Mouse (Mus musculus) gastrocnemius, adult 2 months (tissue): ENCODE measurements around the gene Lim2. TPM values are rescaled to one million over a fixed set of nuclear protein-coding genes. Genes with fewer than 3 reads are reported as not detected.

Source experiments
- DNase-seq: peaks from one replicate; pipeline ENCODE4 v3.0.0; 2022
- H3K27ac ChIP-seq: fragments of 200-600 bp; 2 replicates; pipeline ENCODE4 v1.8.1; 2022; ENCODE audit warnings: mild to moderate bottlenecking
- H3K4me3 ChIP-seq: fragments of 200-600 bp; 2 replicates; pipeline ENCODE4 v1.8.1; 2022; ENCODE audit warnings: mild to moderate bottlenecking, moderate library complexity
- CTCF ChIP-seq: fragments of 200-600 bp; IDR thresholded peaks from 2 replicates; pipeline ENCODE4 v1.8.1; 2022; ENCODE audit warnings: antibody characterized with exemption, mild to moderate bottlenecking, moderate library complexity
- intact Hi-C: fragments of 180-260 bp; cut with DNase I; formaldehyde crosslinking; loops from one replicate; pipeline ENCODE4 v1.15.1; 2025
- total RNA-seq, 2 experiments: library from RNA; stranded (reverse); gene quantifications; 2 replicates each; pipeline ENCODE4 v1.2.3; 2021

The Lim2 gene
- total RNA-seq, 2 experiments from 2014 or later, result not detected

DNA sequence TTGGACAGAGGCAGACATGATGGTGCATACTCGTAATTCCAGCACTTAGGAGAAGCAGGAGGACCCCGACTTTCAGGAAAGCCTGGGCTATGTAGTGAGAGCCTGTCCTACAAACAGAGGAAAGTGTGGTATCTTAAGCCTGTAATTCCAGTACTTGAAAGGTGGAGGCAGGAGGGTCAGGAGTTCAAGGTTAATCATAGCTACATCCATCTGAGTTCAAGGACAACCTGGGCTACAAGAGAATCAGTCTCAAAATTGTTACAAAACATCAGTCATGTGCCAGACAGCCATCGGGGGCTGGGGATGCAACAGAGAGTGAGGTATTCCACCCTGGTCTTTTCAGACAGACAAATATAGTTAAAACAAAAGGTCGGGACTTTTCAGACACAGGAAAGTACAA is 5.4 kb downstream of the Lim2 start:
- no peak for DNase-seq
- no peak overlapping the region for H3K27ac ChIP-seq
- no peak overlapping the region for H3K4me3 ChIP-seq
- no peak for TF ChIP-seq CTCF
- intact Hi-C loops, result no loop called here

DNA sequence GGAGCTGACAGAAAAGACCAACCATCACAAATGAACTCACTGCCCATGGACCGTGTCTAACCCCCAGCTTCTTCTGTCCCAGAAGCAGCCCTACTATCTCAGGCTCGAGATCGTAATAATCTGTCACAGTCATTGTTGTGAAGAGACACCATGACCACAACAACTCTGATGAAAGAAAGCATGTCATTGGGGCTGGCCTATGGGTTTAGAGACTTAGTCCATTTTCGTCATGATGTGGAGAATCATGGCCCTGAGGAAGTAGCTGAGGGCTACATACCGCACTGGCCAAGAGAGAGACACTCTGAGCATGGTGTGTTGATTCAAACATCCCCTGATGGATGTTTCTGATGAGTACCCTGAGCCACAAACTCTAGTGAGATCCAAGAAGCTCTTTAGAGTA is 7.2 kb downstream of the Lim2 start:
- DNase-seq, result no peak
- Histone ChIP-seq H3K4me3 (no peak overlapping the region), H3K27ac (no peak overlapping the region)
- no peak for TF ChIP-seq CTCF
- intact Hi-C loops, result no loop called here

DNA sequence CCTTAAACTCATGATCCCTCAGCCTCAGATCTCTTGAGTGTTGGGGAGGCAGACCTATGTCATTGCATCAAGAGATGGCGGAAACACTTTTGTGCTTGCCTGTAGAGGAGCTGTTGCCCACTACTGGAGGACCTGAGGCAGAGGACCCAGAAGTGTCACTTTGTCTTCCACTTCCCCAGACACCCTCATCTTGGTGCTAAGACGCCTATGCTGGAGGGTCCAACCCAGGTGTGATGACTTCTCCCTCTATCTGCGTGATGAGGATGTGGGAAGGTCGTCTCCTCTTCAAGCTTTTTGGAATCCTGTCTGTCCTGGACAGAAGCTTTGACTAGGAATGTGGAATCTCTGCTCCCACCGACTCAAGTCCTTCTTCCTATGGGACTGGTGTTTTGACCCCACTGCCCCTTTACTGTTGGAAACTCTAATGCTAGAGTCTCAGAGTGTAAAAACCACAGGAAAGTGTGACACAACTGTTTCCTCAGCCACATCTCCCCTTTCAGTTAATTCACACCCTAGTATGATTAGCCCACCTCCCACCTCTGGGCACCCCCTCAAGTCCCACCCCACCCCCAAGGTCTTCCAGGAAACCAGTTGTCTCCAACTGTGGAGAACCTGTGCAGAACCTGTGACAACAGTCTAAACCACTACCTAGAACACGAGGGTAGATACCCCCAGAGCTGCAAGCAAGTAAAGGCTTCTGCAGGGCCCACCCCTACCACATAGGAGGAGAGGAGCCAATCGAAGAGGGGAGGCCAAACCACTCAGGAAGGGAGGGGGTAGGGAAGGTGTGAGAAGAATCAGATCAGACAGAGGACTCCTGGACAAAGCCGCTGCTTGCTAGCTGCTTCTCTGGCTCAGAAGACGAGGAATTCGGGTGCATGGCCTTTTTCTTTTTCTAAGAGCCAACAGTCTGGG is 9.1 kb downstream of the Lim2 start, which contains the start of gene Nkg7:
Nkg7 (plus strand) TSS at position 733 of the 915 bp plus-strand sequence.
- H3K4me3 ChIP-seq, result no peak within 1 kb of the TSS
- H3K27ac ChIP-seq, result no peak within 1 kb of the TSS
- intact Hi-C loops, result no loop called here

DNA sequence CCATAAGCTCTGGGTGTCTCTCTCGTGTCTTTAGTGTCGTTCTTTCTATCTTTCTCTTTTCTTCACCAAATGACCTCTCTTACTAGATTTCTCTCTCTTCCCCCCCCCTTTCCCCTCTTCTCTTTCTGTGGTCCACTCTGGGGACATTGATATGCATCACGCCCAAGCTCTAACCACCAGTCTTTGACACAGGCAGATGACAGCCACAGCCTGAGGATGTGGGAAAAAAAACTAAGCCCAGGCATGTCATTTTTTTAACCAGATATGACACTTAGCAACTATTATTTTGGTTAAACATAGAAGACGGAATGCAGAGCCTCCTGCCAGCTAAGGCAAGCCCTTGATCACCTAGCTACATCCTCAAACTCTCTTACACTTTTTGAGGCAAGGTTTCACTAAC is 11.1 kb downstream of the Lim2 start:
- intact Hi-C loops, result no loop called here
- no peak for DNase-seq
- H3K4me3 ChIP-seq, result no peak overlapping the region
- H3K27ac ChIP-seq, result no peak overlapping the region
- TF ChIP-seq CTCF, result no peak

More for the DNA sequence above, 9.1 kb downstream of the Lim2 start, which contains the start of gene Nkg7:
- no peak for DNase-seq
- TF ChIP-seq CTCF, result no peak

DNA sequence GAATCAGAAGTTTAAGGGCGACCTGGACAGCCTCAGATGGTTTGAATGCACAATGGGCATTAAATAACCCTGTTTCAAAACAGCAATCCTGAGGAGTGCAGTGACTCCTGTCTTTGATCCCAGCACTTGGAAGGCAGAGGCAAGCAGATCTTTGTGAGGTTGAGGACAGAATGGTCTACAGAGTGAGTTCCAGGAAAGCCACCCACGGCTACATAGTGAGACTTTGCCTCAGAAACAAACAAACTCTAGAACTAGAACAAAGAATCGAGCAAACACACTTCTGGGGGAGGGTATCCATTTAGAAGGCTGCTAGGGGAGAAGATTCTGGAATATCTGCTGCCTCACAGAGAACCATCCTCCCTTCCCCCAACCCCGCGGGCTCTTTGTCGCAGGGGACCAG is 13.0 kb downstream of the Lim2 start, which contains the start of gene Cldnd2:
Cldnd2 (plus strand) TSS at position 301 of the 400 bp plus-strand sequence.
- no peak within 1 kb of the TSS for H3K4me3 ChIP-seq
- H3K27ac ChIP-seq, result no peak within 1 kb of the TSS
- no peak for DNase-seq
- TF ChIP-seq CTCF, result no peak
- intact Hi-C loops, result loop anchor here (5.0 kb wide), 2 partner anchors 108 to 128 kb away; partner anchors contain the start of gene Zfp715

DNA sequence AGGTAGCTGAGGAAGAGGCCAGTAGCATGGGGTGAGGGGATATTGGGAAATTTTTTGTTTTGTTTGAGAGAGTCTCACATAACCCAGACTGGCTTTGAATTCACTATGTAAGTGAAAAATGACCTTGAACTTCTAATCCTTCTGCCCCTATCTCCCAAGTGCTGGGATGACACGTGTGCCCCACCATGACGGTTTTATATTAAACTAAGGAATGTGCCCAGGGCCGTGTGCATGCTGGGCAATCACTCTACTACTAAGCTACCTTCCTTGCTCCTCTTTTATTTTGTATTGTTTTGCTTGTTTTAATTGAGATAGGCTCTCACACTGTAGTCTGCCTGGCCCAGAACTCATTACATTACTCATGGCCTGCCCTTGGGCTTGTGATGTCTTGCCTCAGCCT is 13.6 kb downstream of the Lim2 start:
- TF ChIP-seq CTCF, result no peak
- intact Hi-C loops, result loop anchor here (5.0 kb wide), 2 partner anchors 109 to 129 kb away; partner anchors contain the start of gene Zfp715

DNA sequence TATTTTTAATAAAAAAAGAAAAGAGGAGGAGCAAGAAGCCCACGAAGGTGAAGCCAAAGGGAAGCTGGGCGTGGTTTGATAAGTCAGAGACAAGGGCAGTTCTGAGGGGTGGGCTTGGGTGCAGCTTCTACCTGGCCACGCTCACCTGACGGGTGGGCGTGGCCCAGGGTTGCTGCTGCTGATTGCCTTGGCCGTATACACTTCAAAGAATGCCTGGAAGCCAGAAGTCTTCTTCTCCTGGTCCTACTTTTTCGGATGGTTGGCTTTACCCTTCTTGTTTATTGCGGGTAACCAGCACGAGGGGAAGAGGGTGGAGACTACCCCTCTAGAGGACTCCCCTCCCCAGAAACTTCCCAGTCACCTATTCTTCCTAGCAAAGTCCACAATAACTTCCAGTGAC is 15.2 kb downstream of the Lim2 start:
- no peak for TF ChIP-seq CTCF
- H3K4me3 ChIP-seq, result peak overlapping the region; percentile 69
- intact Hi-C loops, result loop anchor here (5.0 kb wide), 2 partner anchors 110 to 130 kb away; partner anchors contain the start of gene Zfp715

More for the DNA sequence above, 13.6 kb downstream of the Lim2 start:
- no peak overlapping the region for H3K4me3 ChIP-seq
- no peak overlapping the region for H3K27ac ChIP-seq
- no peak for DNase-seq

DNA sequence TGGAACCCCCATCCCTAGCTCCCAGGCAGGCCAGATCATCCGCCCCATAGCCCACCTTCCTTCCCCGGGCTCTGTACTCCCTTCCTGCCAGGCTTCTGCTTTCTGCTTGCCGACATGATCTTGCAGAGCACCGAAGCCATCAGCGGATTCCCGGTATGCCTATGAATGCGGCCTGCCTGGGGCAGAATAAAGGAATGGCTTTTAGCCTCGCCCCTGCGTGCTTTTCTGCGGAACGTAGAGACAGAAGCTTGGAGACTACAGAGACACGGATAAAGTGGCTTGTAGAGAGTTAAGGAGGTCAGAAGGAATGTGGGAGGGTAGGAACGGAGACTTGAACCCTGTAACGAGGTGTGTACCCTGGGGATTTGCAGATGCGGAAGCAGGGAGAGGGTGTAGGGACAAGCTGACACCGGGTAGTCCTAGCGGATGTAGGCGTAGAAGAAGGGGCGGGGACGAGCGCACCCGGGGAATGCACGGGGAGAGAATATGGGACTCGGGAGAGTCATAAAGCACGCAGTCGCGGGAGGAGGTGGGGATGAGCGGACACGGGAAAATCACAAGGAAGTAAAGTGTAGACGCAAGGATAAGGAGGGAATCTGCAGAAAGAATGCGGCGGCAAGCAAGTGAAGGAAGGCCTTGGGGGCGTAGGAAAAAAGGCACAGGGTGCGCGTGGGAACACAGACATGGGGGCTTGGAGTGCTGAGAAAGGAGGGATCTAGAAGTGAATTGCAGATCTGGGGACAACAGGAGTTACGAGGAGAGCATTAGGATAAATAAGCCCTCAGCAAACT is 15.9 kb downstream of the Lim2 start:
- Histone ChIP-seq H3K4me3 (peak overlapping the region; percentile 69), H3K27ac (peak overlapping the region; percentile 98)
- DNase-seq, result peak; percentile 87
- intact Hi-C loops, result loop anchor here (5.0 kb wide), 2 partner anchors 111 to 131 kb away; partner anchors contain the start of gene Zfp715
- TF ChIP-seq CTCF, result no peak

More for the DNA sequence above, 15.2 kb downstream of the Lim2 start:
- peak overlapping the region; percentile 98 for H3K27ac ChIP-seq
- no peak for DNase-seq

DNA sequence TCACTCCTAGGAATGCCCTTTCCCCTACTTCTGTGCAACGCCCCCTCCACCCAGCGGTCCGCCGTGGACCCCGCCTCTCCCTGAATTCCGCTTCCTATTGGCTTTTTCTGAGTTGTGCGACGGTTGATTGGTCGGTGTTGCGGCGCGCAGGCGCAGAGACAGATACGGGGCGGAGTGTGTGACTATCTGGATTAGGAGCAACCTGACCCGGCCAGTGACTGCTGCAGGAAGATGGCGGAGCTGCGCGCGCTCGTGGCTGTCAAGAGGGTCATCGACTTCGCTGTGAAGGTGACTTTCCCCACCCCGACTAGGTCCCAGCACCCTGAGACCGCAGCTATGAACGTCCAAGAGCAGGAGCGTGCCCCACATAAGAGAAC is 16.4 kb downstream of the Lim2 start, which contains the start of the genes Etfb and Gm45233:
Etfb (plus strand) TSS at position 167 of the 377 bp plus-strand sequence.
Gm45233 (plus strand) TSS at position 212 of the 377 bp plus-strand sequence.
- no peak for TF ChIP-seq CTCF
- intact Hi-C loops, result loop anchor here (5.0 kb wide), 2 partner anchors 112 to 132 kb away; partner anchors contain the start of gene Zfp715
- Histone ChIP-seq H3K4me3 (peak within 1 kb of the TSS; percentile 69), H3K27ac (peak within 1 kb of the TSS; percentile 98)
- DNase-seq, result peak; percentile 96

DNA sequence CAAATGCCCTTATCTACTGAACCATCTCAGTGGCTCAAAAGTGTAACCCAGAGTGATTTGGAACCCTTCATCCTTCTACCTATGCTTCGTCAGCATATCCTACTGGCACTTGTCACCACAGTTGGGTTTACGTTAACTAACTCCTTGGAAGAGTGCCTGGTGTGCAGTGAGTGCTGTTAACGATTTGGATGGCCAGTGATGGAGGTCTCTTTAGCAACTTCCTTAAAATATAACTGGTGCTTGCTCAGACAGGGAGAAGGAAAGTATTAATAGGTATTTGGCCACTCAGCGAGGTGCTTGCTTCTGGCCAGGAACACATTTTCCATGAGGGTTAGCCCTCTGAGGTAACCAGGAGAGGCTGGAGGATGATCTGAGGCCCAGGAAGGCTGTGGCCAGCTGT is 20.3 kb downstream of the Lim2 start:
- peak overlapping the region; percentile 64 for H3K27ac ChIP-seq
- intact Hi-C loops, result loop anchor here (2.0 kb wide), 1 partner anchor 17 kb away; no protein-coding TSS in a partner anchor

DNA sequence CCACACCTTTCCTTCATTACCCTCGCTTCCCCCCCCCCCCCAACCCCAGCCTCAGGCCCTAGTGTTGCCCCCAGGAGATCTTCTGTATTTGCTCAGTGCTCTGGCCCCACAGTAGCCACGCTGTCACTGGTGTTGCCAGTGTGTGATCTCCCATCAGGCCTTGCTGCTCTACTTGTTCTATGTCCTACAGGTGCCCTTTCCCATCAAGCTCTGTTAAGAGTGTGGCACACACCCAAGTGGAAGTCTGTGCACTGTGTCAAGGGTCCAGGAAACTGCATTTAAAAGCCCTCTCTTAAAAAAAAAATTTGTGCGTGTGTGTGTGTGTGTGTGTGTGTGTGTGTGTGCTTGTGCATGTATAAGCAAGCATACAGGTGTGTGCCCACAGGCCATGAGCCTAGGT is 20.8 kb downstream of the Lim2 start:
- intact Hi-C loops, result loop anchor here (2.0 kb wide), 1 partner anchor 17 kb away; no protein-coding TSS in a partner anchor

More for the DNA sequence above, 20.3 kb downstream of the Lim2 start:
- 0 out of 2 replicates have a peak overlapping the region, but pooled peaks have one; percentile 11 for H3K4me3 ChIP-seq
- DNase-seq, result peak; percentile 31
- TF ChIP-seq CTCF, result no peak

DNA sequence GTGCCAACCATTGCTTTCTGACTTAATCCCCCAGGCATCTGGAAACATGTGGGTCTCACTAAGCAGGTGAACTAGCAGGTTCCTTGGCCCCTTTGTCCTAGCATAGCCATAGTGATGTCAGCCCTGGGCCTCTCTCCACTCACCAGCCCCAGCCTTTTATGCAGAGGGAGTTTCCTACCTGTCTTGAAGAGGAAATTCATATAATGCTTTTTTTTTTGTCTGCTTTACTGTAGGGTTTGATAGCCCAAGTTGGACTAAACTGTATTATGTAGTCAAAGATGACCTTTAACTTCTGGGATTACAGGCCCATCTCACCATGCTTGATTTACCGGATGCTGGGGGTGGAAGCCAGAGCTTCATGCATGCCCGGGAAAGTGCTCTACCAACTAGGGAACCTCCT is 22.3 kb downstream of the Lim2 start:
- no peak for TF ChIP-seq CTCF
- H3K27ac ChIP-seq, result peak overlapping the region; percentile 56; the same call in 1 of the 2 replicates
- no peak overlapping the region for H3K4me3 ChIP-seq
- intact Hi-C loops, result loop anchor here (2.0 kb wide), 1 partner anchor 15 kb away; no protein-coding TSS in a partner anchor
- DNase-seq, result no peak

More for the DNA sequence above, 20.8 kb downstream of the Lim2 start:
- no peak overlapping the region for H3K4me3 ChIP-seq
- H3K27ac ChIP-seq, result peak overlapping the region; percentile 64
- DNase-seq, result no peak
- TF ChIP-seq CTCF, result no peak
